Mouse (Mus musculus) spleen, adult 2 months (tissue): ENCODE measurements around the gene BC034090.

Experiments
- CTCF ChIP-seq: fragments of 200-500 bp; IDR thresholded peaks from 2 replicates; pipeline ENCODE4 v1.5.1; 2011; ENCODE audit warnings: mild to moderate bottlenecking, inconsistent platforms; ENCODE audit not compliant: insufficient read depth, insufficient read length, insufficient replicate concordance; ENCODE audit errors: extremely low read depth
- POLR2A ChIP-seq: fragments of 200-500 bp; IDR thresholded peaks from 2 replicates; pipeline ENCODE4 v1.6.1; 2011; ENCODE audit warnings: low read depth, low read length, inconsistent platforms

GRCm38 (mm10) chr1:155167453-155167852 lies 76.8 kb downstream of the BC034090 start:
- TF ChIP-seq CTCF (no peak), POLR2A (no peak)
